Mouse (Mus musculus) ES-Bruce4 (cell line): ENCODE measurements around the gene Fto.

Source experiments
- CTCF ChIP-seq: IDR thresholded peaks from one replicate; pipeline ENCODE4 v1.8.1; 2011; ENCODE audit warnings: low read depth, low read length
- EP300 ChIP-seq: IDR thresholded peaks from 2 replicates; pipeline ENCODE4 v1.6.1; 2011; ENCODE audit warnings: low read depth, low read length; ENCODE audit not compliant: insufficient read depth
- POLR2A ChIP-seq: IDR thresholded peaks from one replicate; pipeline ENCODE4 v1.8.1; 2011; ENCODE audit warnings: low read length; ENCODE audit not compliant: insufficient read depth

DNA sequence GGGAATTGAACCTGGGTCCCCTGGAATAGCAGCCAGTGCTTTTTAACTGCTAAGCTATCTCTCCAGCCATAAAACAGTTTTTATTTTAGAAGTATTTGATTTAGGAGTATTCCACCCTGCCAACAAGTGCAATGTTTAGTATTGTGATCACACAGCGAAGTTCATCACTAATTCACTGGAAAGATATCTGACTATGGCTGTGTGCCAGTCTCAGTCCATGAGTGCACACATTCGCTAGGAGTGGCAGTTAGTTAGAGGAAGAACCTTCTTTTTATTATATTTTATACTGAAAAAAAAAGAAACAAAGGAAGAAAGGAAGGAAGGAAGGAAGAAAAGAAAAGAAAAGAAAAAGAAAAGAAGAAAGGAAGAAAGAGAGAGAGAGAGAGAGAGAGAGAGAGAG, 174.1 kb downstream of the Fto start:
- TF ChIP-seq CTCF: no peak
- no peak for TF ChIP-seq EP300
- TF ChIP-seq POLR2A: no peak
